Mouse (Mus musculus): Measurements from ENCODE around the gene Mars. TPM values are rescaled to one million over a fixed set of nuclear protein-coding genes. Genes with fewer than 3 reads are reported as not detected.

Gene Mars
- total and polyA plus RNA-seq, 3 experiments: 147 to 195 TPM; not detected in 1

DNA sequence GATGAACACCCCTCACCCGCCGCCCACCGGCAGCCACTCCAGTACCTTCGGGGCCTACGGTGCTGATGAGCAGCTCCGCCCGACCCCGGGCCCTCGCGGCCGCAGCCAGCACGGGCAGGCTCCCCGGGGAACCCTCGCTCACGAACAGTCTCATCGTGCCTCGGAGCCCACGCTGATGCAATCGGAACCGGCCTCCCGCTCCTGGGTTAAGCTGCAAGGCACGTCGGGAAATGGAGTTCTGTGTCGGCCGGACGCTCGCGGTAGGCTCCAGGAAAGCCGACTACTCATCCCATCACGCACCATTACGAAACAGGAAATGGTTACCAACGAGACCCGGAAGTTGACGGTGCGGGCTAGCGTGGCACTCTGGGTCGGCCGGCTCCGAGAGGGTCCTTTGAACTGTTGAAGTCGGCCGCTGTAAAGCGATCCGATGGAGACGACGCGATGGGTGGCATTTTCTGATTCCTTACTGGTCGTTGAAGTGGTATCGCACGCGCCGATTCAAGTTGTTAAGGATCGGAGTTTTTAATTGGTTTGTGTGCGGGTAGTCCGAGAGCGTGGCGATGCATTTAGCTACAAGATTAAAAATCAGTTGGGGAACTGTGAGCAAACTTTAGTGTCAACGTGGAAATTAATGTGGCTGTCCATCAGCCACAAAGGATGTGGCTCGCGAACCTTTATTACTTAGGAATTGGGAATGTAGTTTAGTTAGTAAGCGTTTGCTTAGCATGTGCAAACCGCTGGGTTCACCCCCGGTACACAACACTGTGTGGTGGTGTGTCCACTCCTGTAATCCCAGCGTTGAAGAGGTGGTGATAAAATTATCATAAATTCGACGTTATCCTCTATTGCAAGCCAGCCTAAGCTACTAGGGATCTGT, at the start of gene Mars (continued):
- TF ChIP-seq GATA1 (IDR thresholded peaks at IDR 0.05; ENCODE audit: low read depth, low read length) (no peak; the same call in 1 of the 2 replicates), NELFE (IDR thresholded peaks at IDR 0.05; ENCODE audit: low read depth, low read length) (peak; percentile 81), ZKSCAN1 (IDR thresholded peaks at IDR 0.05; ENCODE audit: low read depth, low read length) (no peak), KAT2A (conservative IDR thresholded peaks at IDR 0.05; ENCODE audit: low read depth, low read length) (peak; percentile 95), SIN3A (IDR thresholded peaks at IDR 0.05; ENCODE audit: low read length) (peak; percentile 97), ETS1 (IDR thresholded peaks at IDR 0.05; ENCODE audit: low read depth, low read length) (no peak; the same call in 1 of the 2 replicates)

DNA sequence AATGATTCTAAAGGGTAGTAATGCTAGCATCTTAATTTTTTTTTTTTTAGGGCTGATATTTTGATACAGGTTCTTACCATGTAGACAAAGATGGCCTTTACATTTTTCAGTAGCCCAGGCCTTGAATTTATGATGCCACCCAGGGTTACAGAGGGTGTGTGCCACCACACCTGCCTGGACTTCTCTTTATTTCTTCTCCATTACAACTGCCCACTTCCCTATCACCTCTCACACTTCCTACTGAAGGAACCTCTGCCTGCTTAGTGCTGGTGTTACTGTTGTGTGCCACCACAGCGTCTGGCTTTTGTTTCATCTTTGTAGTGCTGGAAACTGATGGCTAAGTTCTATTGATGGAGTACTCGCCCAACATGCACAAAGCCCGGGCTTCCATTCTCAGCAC, 49.1 kb upstream of the Mars start:
- TF ChIP-seq EP300 (IDR thresholded peaks at IDR 0.05; ENCODE audit: low read depth in 1 of 2, low read length in 2 of 2): peak in 1 of 2 experiments; percentile 15; a peak in 1 of 4 replicates
- TF ChIP-seq POLR2AphosphoS2 (IDR thresholded peaks at IDR 0.05; ENCODE audit: low read length): no peak
- DNase-seq (ENCODE audit: low read depth, low spot score): no peak

DNA sequence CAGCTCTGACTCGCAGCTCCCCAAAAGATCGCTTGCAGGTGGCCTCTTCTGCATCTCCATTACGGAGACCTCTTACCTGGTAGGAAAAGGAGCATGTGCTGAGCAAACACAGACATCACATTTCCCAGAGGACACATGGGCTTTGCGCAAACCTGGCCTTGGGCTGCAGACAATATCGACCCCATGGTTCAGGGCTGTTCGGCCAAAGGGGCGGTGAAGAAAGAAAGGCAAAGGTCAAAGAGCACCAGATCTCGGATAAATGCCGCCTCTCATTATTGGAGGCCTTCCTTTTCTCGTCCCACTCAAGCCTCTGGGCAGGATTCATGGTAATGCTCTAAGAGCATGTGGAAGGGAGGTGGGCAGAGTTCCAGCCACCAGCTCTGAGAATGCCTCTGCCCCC, 43.8 kb upstream of the Mars start:
- H3K79me2 ChIP-seq (ENCODE audit: control insufficient read depth, insufficient read depth, low read length, poor library complexity): no peaks in the 10 kb centered on the region
- no peak for TF ChIP-seq MEF2A (IDR thresholded peaks at IDR 0.05; ENCODE audit: extremely low read depth, insufficient replicate concordance, low read depth, low read length, poor library complexity, severe bottlenecking)
- no peak for TF ChIP-seq POLR2A (IDR thresholded peaks at IDR 0.05; ENCODE audit: control insufficient read depth in 1 of 2, insufficient read depth in 1 of 2, low read depth in 1 of 2, low read length in 2 of 2, poor library complexity in 1 of 2)
- TF ChIP-seq EP300 (IDR thresholded peaks at IDR 0.05; ENCODE audit: low read depth in 1 of 2, low read length in 2 of 2): no peak
- no peak for TF ChIP-seq BHLHE40 (IDR thresholded peaks at IDR 0.05; ENCODE audit: borderline replicate concordance, low read depth, low read length)
- TF ChIP-seq MAX (IDR thresholded peaks at IDR 0.05; ENCODE audit: low read length): no peak
- no peak for TF ChIP-seq RAD21 (IDR thresholded peaks at IDR 0.05; ENCODE audit: low read depth, low read length)
- no peak for TF ChIP-seq SIN3A (IDR thresholded peaks at IDR 0.05; ENCODE audit: low read length)
- TF ChIP-seq MXI1 (IDR thresholded peaks at IDR 0.05; ENCODE audit: low read depth, low read length): no peak
- no peak for TF ChIP-seq ZKSCAN1 (IDR thresholded peaks at IDR 0.05; ENCODE audit: low read depth, low read length)
- TF ChIP-seq POLR2AphosphoS2 (IDR thresholded peaks at IDR 0.05; ENCODE audit: low read length): no peak
- TF ChIP-seq HCFC1 (IDR thresholded peaks at IDR 0.05; ENCODE audit: low read depth, low read length): no peak
- no peak for TF ChIP-seq MYC (IDR thresholded peaks at IDR 0.05; ENCODE audit: low read depth, low read length)
- no peak for TF ChIP-seq USF1 (IDR thresholded peaks at IDR 0.05; ENCODE audit: low read depth, low read length)
- no peak for TF ChIP-seq USF2 (IDR thresholded peaks at IDR 0.05; ENCODE audit: borderline replicate concordance in 1 of 2, insufficient read depth in 1 of 2, low read depth in 1 of 2, low read length in 2 of 2)
- TF ChIP-seq ZC3H11A (IDR thresholded peaks at IDR 0.05; ENCODE audit: low read depth, low read length): no peak
- TF ChIP-seq ELF1 (IDR thresholded peaks at IDR 0.05; ENCODE audit: low read depth, low read length): no peak
- H3K27me3 ChIP-seq (ENCODE audit: control insufficient read depth in 1 of 2, insufficient read depth in 2 of 2, low read length in 2 of 2): peaks cover 0 to 1% of the 10 kb centered on the region in 2 experiments; a peak in 2 of 4 replicates
- H3K27ac ChIP-seq (ENCODE audit: control insufficient read depth, low read depth, low read length): no peak overlapping the region
- no peak overlapping the region for H3K4me3 ChIP-seq (ENCODE audit: control insufficient read depth in 1 of 2, insufficient read depth in 1 of 2, low read depth in 2 of 2, low read length in 2 of 2)
- H3K4me1 ChIP-seq (ENCODE audit: control insufficient read depth in 1 of 2, insufficient read depth in 2 of 2, low read length in 2 of 2): peaks cover 0 to 11% of the 10 kb centered on the region in 2 experiments; a peak in 2 of 4 replicates
- H3K9me3 ChIP-seq (replicated peaks; ENCODE audit: insufficient read depth, low read length): no peaks in the 10 kb centered on the region
- H3K9ac ChIP-seq (ENCODE audit: control insufficient read depth, low read depth, low read length, poor library complexity, severe bottlenecking): no peak overlapping the region
- H3K36me3 ChIP-seq (ENCODE audit: control insufficient read depth in 1 of 2, insufficient read depth in 2 of 2, low read length in 2 of 2): no peaks in the 10 kb centered on the region; a peak in 1 of 4 replicates
- no peak for DNase-seq (ENCODE audit: low read depth, low spot score)

More for the DNA sequence above, 49.1 kb upstream of the Mars start:
- H3K9me3 ChIP-seq (replicated peaks; ENCODE audit: insufficient read depth, low read length): no peaks in the 10 kb centered on the region
- no peaks in the 10 kb centered on the region for H3K27me3 ChIP-seq (ENCODE audit: control insufficient read depth in 1 of 2, insufficient read depth in 2 of 2, low read length in 2 of 2)
- H3K36me3 ChIP-seq (ENCODE audit: control insufficient read depth in 1 of 2, insufficient read depth in 2 of 2, low read length in 2 of 2): no peaks in the 10 kb centered on the region; a peak in 1 of 4 replicates
- 0 out of 4 replicates have a peak, but pooled peaks cover 0 to 3% of the 10 kb centered on the region in 2 experiments for H3K4me1 ChIP-seq (ENCODE audit: control insufficient read depth in 1 of 2, insufficient read depth in 2 of 2, low read length in 2 of 2)
- H3K4me3 ChIP-seq (ENCODE audit: control insufficient read depth in 1 of 2, insufficient read depth in 1 of 2, low read depth in 2 of 2, low read length in 2 of 2): no peak overlapping the region
- no peak overlapping the region for H3K27ac ChIP-seq (ENCODE audit: control insufficient read depth, low read depth, low read length)
- H3K9ac ChIP-seq (ENCODE audit: control insufficient read depth, low read depth, low read length, poor library complexity, severe bottlenecking): no peak overlapping the region
- no peaks in the 10 kb centered on the region for H3K79me2 ChIP-seq (ENCODE audit: control insufficient read depth, insufficient read depth, low read length, poor library complexity)
